In the genomic region with DNA sequence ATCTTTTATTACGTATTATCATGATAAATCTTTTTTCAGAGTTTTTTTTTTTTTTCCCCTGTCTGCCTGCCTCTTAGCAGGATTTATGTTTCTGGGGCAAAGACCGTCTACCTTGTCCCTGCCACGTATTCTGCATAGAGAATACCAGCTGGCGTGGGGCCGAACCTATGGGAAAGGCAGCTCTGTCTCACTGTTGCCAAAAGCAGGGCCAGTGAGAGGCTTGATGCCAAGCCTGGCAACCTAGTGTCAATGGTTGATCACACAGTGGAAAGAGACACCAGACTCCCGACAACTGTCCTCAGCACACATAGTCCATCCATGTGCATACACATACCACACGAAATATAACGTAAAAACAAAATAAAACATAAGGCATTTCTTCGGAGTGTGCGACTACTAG, we compare ENCODE assay signal across 17 mouse cellular contexts. TPM values are rescaled to one million over a fixed set of nuclear protein-coding genes. Genes with fewer than 3 reads are reported as not detected.
A peak's percentile ranks its signal among the peaks of the same experiment; 100 is the strongest.
DNase-seq lines count a peak whose midpoint lies in the region; ATAC-seq and TF ChIP-seq lines count a peak whose summit lies in the region.
"Had no signal": no experiment of that assay in that cellular context is flagged by ENCODE, and none has a peak within 500 bp of the region (broad histone marks: within the 10 kb centered on the region; RNA-seq: fewer than 3 reads in every experiment).

No protein-coding gene starts in this region.

- TF ChIP-seq CTCF in hindbrain, postnatal 0 days (IDR thresholded peaks at IDR 0.05; ENCODE audit: low read depth): no peak
- no peak for TF ChIP-seq CTCF in cerebellum, adult 2 months (IDR thresholded peaks at IDR 0.05; ENCODE audit: borderline replicate concordance, insufficient read depth, low read depth, low read length)

- H3K27ac ChIP-seq in hindbrain, postnatal 0 days: no peak overlapping the region
- H3K27ac ChIP-seq in hindbrain, embryonic 11.5 days (ENCODE audit: low read depth, low read length): no peak overlapping the region
- H3K27ac ChIP-seq in cerebellum, adult 2 months (ENCODE audit: insufficient read depth, low read length): no peak overlapping the region
- no peak overlapping the region for H3K27ac ChIP-seq in forebrain, embryonic 16.5 days (ENCODE audit: low read length)
- H3K27ac ChIP-seq: embryonic facial prominence, embryonic 13.5 days; heart, embryonic 15.5 days; hindbrain, embryonic 12.5 days; limb, embryonic 10.5 days; liver, embryonic 15.5 days had no signal

- H3K9me3 ChIP-seq in hindbrain, postnatal 0 days (ENCODE audit: low read length): no peaks in the 10 kb centered on the region
- no peaks in the 10 kb centered on the region for H3K9me3 ChIP-seq in hindbrain, embryonic 11.5 days (ENCODE audit: control insufficient read depth, low read length)
- H3K9me3 ChIP-seq in forebrain, embryonic 16.5 days (ENCODE audit: control insufficient read depth, low read length): no peaks in the 10 kb centered on the region
- H3K9me3 ChIP-seq: embryonic facial prominence, embryonic 13.5 days; heart, embryonic 15.5 days; hindbrain, embryonic 12.5 days; limb, embryonic 10.5 days; liver, embryonic 15.5 days had no signal

- no peaks in the 10 kb centered on the region for H3K27me3 ChIP-seq in hindbrain, postnatal 0 days (ENCODE audit: insufficient read depth, low read length)
- H3K27me3 ChIP-seq in hindbrain, embryonic 11.5 days (ENCODE audit: control insufficient read depth, insufficient read depth, low read length): no peaks in the 10 kb centered on the region
- H3K27me3 ChIP-seq in cerebellum, adult 2 months (ENCODE audit: control insufficient read depth, insufficient read depth, low read length): no peaks in the 10 kb centered on the region
- H3K27me3 ChIP-seq in forebrain, embryonic 16.5 days (replicated peaks; ENCODE audit: control insufficient read depth, insufficient read depth, low read length): no peaks in the 10 kb centered on the region
- H3K27me3 ChIP-seq: embryonic facial prominence, embryonic 13.5 days; heart, embryonic 15.5 days; hindbrain, embryonic 12.5 days; liver, embryonic 15.5 days had no signal

- peak; percentile 45; the same call in 1 of the 2 replicates for ATAC-seq in hindbrain, postnatal 0 days
- no peak for ATAC-seq in hindbrain, embryonic 11.5 days (ENCODE audit: low FRiP score)
- ATAC-seq in CD4-positive, CD25-positive, alpha-beta regulatory T cell, adult 4 months: no peak
- ATAC-seq in forebrain, embryonic 16.5 days: no peak
- ATAC-seq: intestine, postnatal 0 days had no signal

- H3K4me2 ChIP-seq in hindbrain, postnatal 0 days (ENCODE audit: low read depth, low read length): no peak overlapping the region
- H3K4me2 ChIP-seq in hindbrain, embryonic 11.5 days (replicated peaks; ENCODE audit: low read depth, low read length): no peak overlapping the region
- no peak overlapping the region for H3K4me2 ChIP-seq in forebrain, embryonic 16.5 days (ENCODE audit: low read length)
- H3K4me2 ChIP-seq: embryonic facial prominence, embryonic 13.5 days; heart, embryonic 15.5 days; hindbrain, embryonic 12.5 days; liver, embryonic 15.5 days had no signal

- H3K36me3 ChIP-seq in hindbrain, postnatal 0 days (ENCODE audit: insufficient read depth, low read length): no peaks in the 10 kb centered on the region
- 0 out of 2 replicates have a peak, but pooled peaks cover 2% of the 10 kb centered on the region for H3K36me3 ChIP-seq in hindbrain, embryonic 11.5 days (ENCODE audit: control insufficient read depth, insufficient read depth, low read length)
- peaks cover 3% of the 10 kb centered on the region for H3K36me3 ChIP-seq in forebrain, embryonic 16.5 days (ENCODE audit: control insufficient read depth, insufficient read depth)
- H3K36me3 ChIP-seq: heart, embryonic 15.5 days; liver, embryonic 15.5 days had no signal

- no peak overlapping the region for H3K9ac ChIP-seq in hindbrain, postnatal 0 days (replicated peaks; ENCODE audit: low read length)
- no peak overlapping the region for H3K9ac ChIP-seq in hindbrain, embryonic 11.5 days (ENCODE audit: low read depth, low read length)
- no peak overlapping the region for H3K9ac ChIP-seq in forebrain, embryonic 16.5 days (replicated peaks; ENCODE audit: low read depth, low read length)
- H3K9ac ChIP-seq: embryonic facial prominence, embryonic 13.5 days; heart, embryonic 15.5 days; hindbrain, embryonic 12.5 days; liver, embryonic 15.5 days had no signal

- H3K4me1 ChIP-seq in hindbrain, postnatal 0 days (ENCODE audit: insufficient read depth, low read length): peaks cover 7% of the 10 kb centered on the region; the same call in 1 of the 2 replicates
- no peaks in the 10 kb centered on the region for H3K4me1 ChIP-seq in hindbrain, embryonic 11.5 days (replicated peaks; ENCODE audit: control insufficient read depth, insufficient read depth, low read length)
- peaks cover 8% of the 10 kb centered on the region for H3K4me1 ChIP-seq in cerebellum, adult 2 months (ENCODE audit: control insufficient read depth, insufficient read depth, low read length)
- H3K4me1 ChIP-seq in forebrain, embryonic 16.5 days (replicated peaks; ENCODE audit: control insufficient read depth, insufficient read depth, low read length): peaks cover 5% of the 10 kb centered on the region; the same call in 1 of the 2 replicates
- H3K4me1 ChIP-seq: limb, embryonic 10.5 days had no signal

- DNase-seq in hindbrain, postnatal 0 days (ENCODE audit: low spot score): peak; percentile 82
- no peak for DNase-seq in hindbrain, embryonic 11.5 days (ENCODE audit: low spot score)
- DNase-seq in testis, postnatal 10 days (ENCODE audit: low spot score): peak; percentile 44
- DNase-seq in testis, postnatal 14 days (ENCODE audit: low spot score): no peak
- DNase-seq in cerebellum, adult 2 months: peak; percentile 72 to 87
- DNase-seq: kidney, postnatal 4 days; lung, postnatal 14 days; right cerebral cortex, adult 18-20 months had no signal

- TF ChIP-seq POLR2A in cerebellum, adult 2 months (IDR thresholded peaks at IDR 0.05; ENCODE audit: borderline replicate concordance, insufficient read depth, low read length): no peak

- no peak overlapping the region for H3K4me3 ChIP-seq in hindbrain, postnatal 0 days (ENCODE audit: low read length)
- no peak overlapping the region for H3K4me3 ChIP-seq in hindbrain, embryonic 11.5 days (ENCODE audit: low read depth, low read length)
- H3K4me3 ChIP-seq in cerebellum, adult 2 months (replicated peaks; ENCODE audit: insufficient read depth, low read depth, low read length): no peak overlapping the region
- no peak overlapping the region for H3K4me3 ChIP-seq in forebrain, embryonic 16.5 days (replicated peaks; ENCODE audit: low read length)
- H3K4me3 ChIP-seq: embryonic facial prominence, embryonic 13.5 days; heart, embryonic 15.5 days; hindbrain, embryonic 12.5 days; limb, embryonic 10.5 days; liver, embryonic 15.5 days; myocyte had no signal

- WGBS in hindbrain, postnatal 0 days: 69% methylated on average over 10 of the region's 10 CpGs
- WGBS in hindbrain, embryonic 11.5 days: 95% methylated on average over 10 of the region's 10 CpGs
- WGBS in cerebellum, adult 2 months: 31% methylated on average over 10 of the region's 10 CpGs
- WGBS in forebrain, embryonic 16.5 days: 80% methylated on average over 10 of the region's 10 CpGs

RNA-seq across cellular contexts. Expression of gene Sgsm2, which starts 13.8 kb away (rescaled TPM):
- total RNA-seq in hindbrain, postnatal 0 days (2014; rRNA removed): 49.0 and 59.2 TPM in 2 replicates
- polyA plus RNA-seq in hindbrain, postnatal 0 days (2015; fragmentation: Nextera tagmentation; extraction: Ambion mirVana): 21.2 and 21.3 TPM in 2 replicates
- 6.3 and 6.8 TPM in 2 replicates for polyA plus RNA-seq in hindbrain, embryonic 11.5 days (2014; fragmentation: Nextera tagmentation; extraction: Ambion mirVana)
- 29.0 and 30.7 TPM in 2 replicates for polyA plus RNA-seq in cerebellum, adult 2 months (2012; rRNA removed)
- 1 to 10 TPM; 2.8 to 3.3 TPM for polyA plus RNA-seq in CD4-positive, CD25-positive, alpha-beta regulatory T cell, adult 4 months (2017; shearing (Covaris generic))
- 13.1 and 18.2 TPM in 2 replicates for polyA plus RNA-seq in forebrain, embryonic 16.5 days (2015; fragmentation: Nextera tagmentation; extraction: Ambion mirVana)

RNA-seq across cellular contexts. Expression of gene Tsr1, which starts 14.8 kb away (rescaled TPM):
- total RNA-seq in hindbrain, postnatal 0 days (2014; rRNA removed): 20.3 and 34.1 TPM in 2 replicates
- polyA plus RNA-seq in hindbrain, postnatal 0 days (2015; fragmentation: Nextera tagmentation; extraction: Ambion mirVana): 21.1 and 22.0 TPM in 2 replicates
- 43.1 and 45.5 TPM in 2 replicates for polyA plus RNA-seq in hindbrain, embryonic 11.5 days (2014; fragmentation: Nextera tagmentation; extraction: Ambion mirVana)
- 16.1 and 17.4 TPM in 2 replicates for polyA plus RNA-seq in cerebellum, adult 2 months (2012; rRNA removed)
- 10 to 100 TPM; 38.5 to 53.0 TPM for polyA plus RNA-seq in CD4-positive, CD25-positive, alpha-beta regulatory T cell, adult 4 months (2017; shearing (Covaris generic))
- 38.0 and 41.5 TPM in 2 replicates for polyA plus RNA-seq in forebrain, embryonic 16.5 days (2015; fragmentation: Nextera tagmentation; extraction: Ambion mirVana)

RNA-seq across cellular contexts. Expression of gene Smg6, which starts 42.5 kb away (rescaled TPM):
- total RNA-seq in hindbrain, postnatal 0 days (2014; rRNA removed): 24.9 and 27.8 TPM in 2 replicates
- 9.8 and 10.0 TPM in 2 replicates for polyA plus RNA-seq in hindbrain, postnatal 0 days (2015; fragmentation: Nextera tagmentation; extraction: Ambion mirVana)
- 16.7 and 20.7 TPM in 2 replicates for polyA plus RNA-seq in hindbrain, embryonic 11.5 days (2014; fragmentation: Nextera tagmentation; extraction: Ambion mirVana)
- polyA plus RNA-seq in cerebellum, adult 2 months (2012; rRNA removed): 31.1 and 31.6 TPM in 2 replicates
- 10 to 100 TPM; 16.5 to 21.8 TPM for polyA plus RNA-seq in CD4-positive, CD25-positive, alpha-beta regulatory T cell, adult 4 months (2017; shearing (Covaris generic))
- 18.6 and 19.2 TPM in 2 replicates for polyA plus RNA-seq in forebrain, embryonic 16.5 days (2015; fragmentation: Nextera tagmentation; extraction: Ambion mirVana)

RNA-seq across cellular contexts. Expression of gene Srr, which starts 42.6 kb away (rescaled TPM):
- 31.0 and 41.8 TPM in 2 replicates for total RNA-seq in hindbrain, postnatal 0 days (2014; rRNA removed)
- 32.9 and 36.4 TPM in 2 replicates for polyA plus RNA-seq in hindbrain, postnatal 0 days (2015; fragmentation: Nextera tagmentation; extraction: Ambion mirVana)
- 27.8 and 29.5 TPM in 2 replicates for polyA plus RNA-seq in hindbrain, embryonic 11.5 days (2014; fragmentation: Nextera tagmentation; extraction: Ambion mirVana)
- 36.5 and 37.8 TPM in 2 replicates for polyA plus RNA-seq in cerebellum, adult 2 months (2012; rRNA removed)
- polyA plus RNA-seq in CD4-positive, CD25-positive, alpha-beta regulatory T cell, adult 4 months (2017; shearing (Covaris generic)): 1 to 10 TPM; 7.8 to 8.9 TPM
- 44.5 and 46.5 TPM in 2 replicates for polyA plus RNA-seq in forebrain, embryonic 16.5 days (2015; fragmentation: Nextera tagmentation; extraction: Ambion mirVana)

RNA-seq across cellular contexts. Expression of gene Mnt, which starts 52.4 kb away (rescaled TPM):
- 18.5 and 22.8 TPM in 2 replicates for total RNA-seq in hindbrain, postnatal 0 days (2014; rRNA removed)
- 7.0 and 8.4 TPM in 2 replicates for polyA plus RNA-seq in hindbrain, postnatal 0 days (2015; fragmentation: Nextera tagmentation; extraction: Ambion mirVana)
- polyA plus RNA-seq in hindbrain, embryonic 11.5 days (2014; fragmentation: Nextera tagmentation; extraction: Ambion mirVana): 4.8 and 5.0 TPM in 2 replicates
- 17.9 and 18.0 TPM in 2 replicates for polyA plus RNA-seq in cerebellum, adult 2 months (2012; rRNA removed)
- polyA plus RNA-seq in CD4-positive, CD25-positive, alpha-beta regulatory T cell, adult 4 months (2017; shearing (Covaris generic)): 1 to 10 TPM; 5.1 to 5.9 TPM
- polyA plus RNA-seq in forebrain, embryonic 16.5 days (2015; fragmentation: Nextera tagmentation; extraction: Ambion mirVana): 8.6 and 9.2 TPM in 2 replicates

Comparison
In these comparisons a context has a peak if more than half of its experiments do, and no peak if none do; other contexts are left out.
1. DNase-seq: peak in hindbrain, postnatal 0 days (single experiment), testis, postnatal 10 days (single experiment) and cerebellum, adult 2 months (2 of 2); none in hindbrain, embryonic 11.5 days (single experiment) and testis, postnatal 14 days (single experiment).